Mouse (Mus musculus) CH12.LX (cell line): ENCODE measurements at regions not wholly inside any gene's neighbourhood (a gene's known extent, or its start where the extent isn't known, plus 50 kb on each side); places are given as distances from the start of the nearest gene placed in this dataset.

Source experiments
- DNase-seq: peaks from one replicate; pipeline ENCODE4 v3.0.0-alpha.2; 2013; ENCODE audit errors: extremely low read depth
- H3K27ac ChIP-seq: 2 replicates; pipeline ENCODE4 v1.5.1; 2012; ENCODE audit warnings: low read depth, mild to moderate bottlenecking, control low read depth, moderate library complexity; ENCODE audit not compliant: insufficient read depth
- H3K27me3 ChIP-seq: replicated peaks from 2 replicates; pipeline ENCODE3; 2012; ENCODE audit warnings: inconsistent platforms
- H3K36me3 ChIP-seq, 2 experiments: replicated peaks in 1 of 2; 2 replicates each; pipeline versions ENCODE3 to v1.6.1; 2012; ENCODE audit warnings: inconsistent platforms in 1 of 2, low read length in 1 of 2, mild to moderate bottlenecking in 1 of 2, mixed read lengths in 1 of 2, moderate library complexity in 1 of 2; ENCODE audit not compliant: control insufficient read depth in 1 of 2, insufficient read depth in 1 of 2
- H3K4me1 ChIP-seq, 2 experiments: 2 replicates each; pipeline ENCODE4 v1.6.1; 2012; ENCODE audit warnings: inconsistent platforms in 1 of 2, moderate library complexity in 1 of 2; ENCODE audit not compliant: insufficient read depth in 2 of 2, control insufficient read depth in 1 of 2
- H3K4me2 ChIP-seq: 2 replicates; pipeline ENCODE4 v1.6.1; 2012; ENCODE audit warnings: low read depth, mild to moderate bottlenecking, control low read depth; ENCODE audit not compliant: poor library complexity, insufficient read depth, severe bottlenecking
- H3K4me3 ChIP-seq, 3 experiments: fragments of 150-350 bp in 1 of 3; sonication (generic) in 1 of 3; replicated peaks in 1 of 3; 2 replicates each; pipeline versions ENCODE3 to v1.5.1; 2011 to 2012; ENCODE audit warnings: low read depth in 2 of 3, low read length in 2 of 3, mild to moderate bottlenecking in 2 of 3, moderate library complexity in 2 of 3, control low read depth in 1 of 3, improper control_type of control experiment in 1 of 3, inconsistent platforms in 1 of 3, mixed read lengths in 1 of 3; ENCODE audit not compliant: poor library complexity in 1 of 3
- H3K79me2 ChIP-seq: replicated peaks from 2 replicates; pipeline ENCODE4 v1.6.1; 2012; ENCODE audit warnings: mild to moderate bottlenecking, moderate library complexity; ENCODE audit not compliant: control insufficient read depth, poor library complexity, insufficient read depth, severe bottlenecking; ENCODE audit errors: extremely low read depth
- H3K9ac ChIP-seq: 2 replicates; pipeline ENCODE4 v1.6.1; 2012; ENCODE audit warnings: low read depth, mild to moderate bottlenecking, control low read depth, moderate library complexity; ENCODE audit not compliant: insufficient read depth
- H3K9me3 ChIP-seq: replicated peaks from 2 replicates; pipeline ENCODE3; 2012; ENCODE audit warnings: low read length, inconsistent platforms, mixed read lengths
- BHLHE40 ChIP-seq: IDR thresholded peaks from 2 replicates; pipeline ENCODE4 v1.6.1; 2011; ENCODE audit warnings: mild to moderate bottlenecking, low read depth, low read length, improper control_type of control experiment
- ELF1 ChIP-seq: IDR thresholded peaks from 2 replicates; pipeline ENCODE4 v1.6.1; 2014; ENCODE audit warnings: low read depth, mild to moderate bottlenecking, inconsistent platforms, low read length, improper control_type of control experiment
- ETS1 ChIP-seq: conservative IDR thresholded peaks from 2 replicates; pipeline ENCODE4 v1.6.1; 2012; ENCODE audit warnings: low read depth, mild to moderate bottlenecking, inconsistent platforms, low read length, improper control_type of control experiment, moderate library complexity
- IRF4 ChIP-seq: IDR thresholded peaks from 2 replicates; pipeline ENCODE4 v1.6.1; 2014; ENCODE audit warnings: low read depth, mild to moderate bottlenecking, inconsistent platforms, low read length, improper control_type of control experiment
- JUND ChIP-seq: conservative IDR thresholded peaks from 2 replicates; pipeline ENCODE4 v1.6.1; 2011; ENCODE audit warnings: low read depth, low read length, improper control_type of control experiment
- MAX ChIP-seq: IDR thresholded peaks from 2 replicates; pipeline ENCODE4 v1.6.1; 2011; ENCODE audit warnings: low read length, improper control_type of control experiment
- POLR2A ChIP-seq: IDR thresholded peaks from 2 replicates; pipeline ENCODE4 v1.6.1; 2011; ENCODE audit warnings: low read depth, mild to moderate bottlenecking, improper control_type of control experiment, low read length
- ZC3H11A ChIP-seq: IDR thresholded peaks from 2 replicates; pipeline ENCODE4 v1.6.1; 2012; ENCODE audit warnings: low read depth, mild to moderate bottlenecking, inconsistent platforms, low read length, improper control_type of control experiment
- dilution Hi-C: fragments of 300-500 bp; cut with MboI; formaldehyde crosslinking; loops from 2 replicates; pipeline ENCODE4 v1.14.3; 2020; ENCODE audit warnings: low sequenced_read_pairs; ENCODE audit not compliant: extremely low pct_unique_long_range_greater_than_20kb, extremely low pct_ligation_motif_present
- in situ Hi-C: fragments of 300-500 bp; cut with MboI; formaldehyde crosslinking; loops from 3 replicates; pipeline ENCODE4 v1.14.3; 2019; ENCODE audit warnings: low sequenced_read_pairs, low pct_ligation_motif_present, low pct_unique_long_range_greater_than_20kb, mixed read lengths

DNA sequence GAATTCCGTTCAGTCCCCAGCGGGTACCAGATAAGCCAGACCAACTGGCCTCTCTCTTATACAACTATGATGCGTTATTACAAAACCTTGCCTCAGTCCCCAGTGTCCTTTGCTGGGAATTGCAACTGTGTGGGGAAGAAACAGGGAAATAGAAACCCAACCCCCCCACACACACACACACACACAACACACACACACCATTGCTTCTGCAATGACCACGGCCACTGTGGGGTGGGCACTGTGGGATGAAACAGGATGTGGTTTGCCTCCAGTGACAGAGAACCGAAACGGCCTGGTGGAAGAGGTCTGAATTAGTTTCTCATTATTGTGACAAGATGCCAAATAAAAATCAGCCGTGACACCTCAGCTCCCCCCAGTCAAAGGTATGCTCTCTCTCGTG lies 128.8 kb upstream of the Rybp start:
- peaks cover 7 to 28% of the 10 kb centered on the region in 2 experiments; a peak in 3 of 4 replicates for H3K4me1 ChIP-seq
- in situ Hi-C loops: no loop called here
- H3K27me3 ChIP-seq: no peaks in the 10 kb centered on the region
- H3K4me2 ChIP-seq: no peak overlapping the region
- DNase-seq: no peak
- TF ChIP-seq POLR2A (no peak), IRF4 (peak; percentile 41; the same call in 1 of the 2 replicates), BHLHE40 (peak; percentile 25; the same call in 1 of the 2 replicates)
- dilution Hi-C loops: no loop called here
- no peak overlapping the region for H3K4me3 ChIP-seq
- no peaks in the 10 kb centered on the region for H3K79me2 ChIP-seq
- no peak overlapping the region for H3K9ac ChIP-seq
- H3K27ac ChIP-seq: no peak overlapping the region
- H3K36me3 ChIP-seq: no peaks in the 10 kb centered on the region
- H3K9me3 ChIP-seq: no peaks in the 10 kb centered on the region

DNA sequence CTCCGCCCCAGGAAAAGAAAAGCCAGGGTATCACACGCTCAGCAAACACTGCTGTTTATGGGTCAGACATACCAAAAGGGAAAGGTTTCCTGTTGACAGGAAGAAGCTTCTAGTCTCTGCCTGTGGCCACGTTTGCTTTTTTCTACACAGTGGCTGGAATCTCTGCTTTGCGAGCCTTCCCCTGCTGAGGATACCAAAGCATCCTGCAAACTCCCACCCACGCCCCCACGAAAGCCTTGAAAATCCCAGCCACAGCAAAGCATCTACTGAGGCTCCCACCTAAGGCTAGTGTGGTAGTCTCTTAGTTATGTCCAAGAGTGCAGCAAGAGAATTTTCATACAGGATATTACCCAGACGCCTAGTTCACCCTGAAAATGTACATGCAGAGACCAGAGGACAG lies 128.2 kb upstream of the Rybp start:
- dilution Hi-C loops (no loop called here), in situ Hi-C loops (no loop called here)
- H3K4me3 ChIP-seq: no peak overlapping the region
- no peak overlapping the region for H3K9ac ChIP-seq
- no peaks in the 10 kb centered on the region for H3K36me3 ChIP-seq
- H3K4me2 ChIP-seq: no peak overlapping the region
- H3K27ac ChIP-seq: no peak overlapping the region
- H3K4me1 ChIP-seq: peaks cover 7 to 29% of the 10 kb centered on the region in 2 experiments; a peak in 3 of 4 replicates
- TF ChIP-seq ZC3H11A (no peak), JUND (no peak)
- DNase-seq: no peak
- H3K9me3 ChIP-seq: no peaks in the 10 kb centered on the region
- H3K79me2 ChIP-seq: no peaks in the 10 kb centered on the region
- no peaks in the 10 kb centered on the region for H3K27me3 ChIP-seq

DNA sequence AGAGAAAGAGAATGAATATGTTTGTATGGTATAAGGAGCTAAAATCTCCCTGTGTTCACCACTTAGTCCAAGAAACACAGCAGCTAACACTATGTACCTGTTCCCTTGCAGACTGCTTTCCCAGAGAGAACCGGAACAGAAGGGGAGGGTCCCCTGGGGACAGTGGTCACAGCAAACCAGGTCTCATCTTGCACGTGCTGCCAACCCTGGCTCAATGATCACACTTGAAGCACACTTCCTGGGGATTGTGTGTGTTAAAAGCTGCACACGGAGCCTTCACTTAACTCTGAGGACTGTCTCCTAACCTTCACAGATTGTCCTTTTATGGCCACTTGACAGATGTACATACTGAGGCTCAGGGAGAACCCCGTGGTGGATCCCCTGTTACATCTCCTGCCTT lies 127.6 kb upstream of the Rybp start:
- in situ Hi-C loops: no loop called here
- H3K79me2 ChIP-seq: no peaks in the 10 kb centered on the region
- no peak overlapping the region for H3K9ac ChIP-seq
- dilution Hi-C loops: no loop called here
- H3K36me3 ChIP-seq: no peaks in the 10 kb centered on the region
- H3K4me1 ChIP-seq: peaks cover 7 to 36% of the 10 kb centered on the region in 2 experiments; a peak in 3 of 4 replicates
- no peak for DNase-seq
- TF ChIP-seq BHLHE40 (peak; percentile 91), ELF1 (no peak), MAX (peak; percentile 66), ETS1 (peak; percentile 37)
- TF ChIP-seq, all 38 proteins: peak for 3
- Histone ChIP-seq H3K9me3 (no peaks in the 10 kb centered on the region), H3K27me3 (no peaks in the 10 kb centered on the region), H3K4me3 (no peak overlapping the region), H3K27ac (no peak overlapping the region), H3K4me2 (no peak overlapping the region)
